Mouse (Mus musculus) monocyte, adult 2 months (primary cell): Measurements from ENCODE around the gene Maml2.
A peak's percentile ranks its signal among the peaks of the same experiment; 100 is the strongest.

Source experiments
- DNase-seq, 2 experiments: peaks; one replicate each; pipeline ENCODE4 v3.0.0; 2022; ENCODE audit warnings: low spot score in 2 of 2, low read depth in 1 of 2

Gene Maml2

DNA sequence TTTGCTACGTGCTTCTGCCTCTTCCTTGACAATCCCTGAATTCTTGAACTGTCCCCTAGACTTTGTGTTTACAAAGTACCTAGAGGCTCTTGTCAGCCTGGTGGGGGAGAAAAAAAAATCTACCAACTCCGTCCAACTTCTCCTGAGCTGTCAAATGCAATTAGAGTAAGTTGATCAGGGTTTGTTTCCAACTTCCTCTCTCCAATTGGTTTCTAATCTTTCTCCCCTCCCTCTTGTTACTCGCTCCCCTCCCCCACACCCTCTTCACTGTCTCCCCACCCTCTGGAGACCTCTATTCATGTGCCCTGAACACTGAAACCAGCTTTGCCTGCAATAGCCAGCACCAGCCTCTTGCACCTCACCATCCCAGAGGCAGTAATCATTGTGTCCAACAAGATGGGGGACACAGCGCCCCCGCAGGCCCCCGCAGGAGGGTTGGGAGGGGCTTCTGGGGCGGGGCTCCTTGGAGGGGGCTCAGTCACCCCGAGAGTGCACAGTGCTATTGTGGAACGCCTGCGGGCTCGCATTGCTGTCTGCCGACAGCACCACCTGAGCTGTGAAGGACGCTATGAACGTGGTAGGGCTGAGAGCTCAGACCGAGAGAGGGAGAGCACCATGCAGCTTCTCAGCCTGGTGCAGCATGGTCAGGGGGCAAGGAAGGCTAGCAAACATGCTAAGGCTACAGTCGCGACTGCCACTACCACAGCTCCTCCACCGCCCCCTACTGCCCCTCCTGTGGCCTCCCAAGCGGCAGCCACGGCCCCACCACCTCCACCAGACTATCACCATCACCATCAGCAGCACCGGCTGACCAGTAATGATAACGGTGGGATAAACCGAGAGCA is at the start of gene Maml2:
Gene Maml2 (plus strand): TSS at position 290 of the 845 bp plus-strand sequence.
- DNase-seq: peak in 1 of 2 experiments; percentile 13

DNA sequence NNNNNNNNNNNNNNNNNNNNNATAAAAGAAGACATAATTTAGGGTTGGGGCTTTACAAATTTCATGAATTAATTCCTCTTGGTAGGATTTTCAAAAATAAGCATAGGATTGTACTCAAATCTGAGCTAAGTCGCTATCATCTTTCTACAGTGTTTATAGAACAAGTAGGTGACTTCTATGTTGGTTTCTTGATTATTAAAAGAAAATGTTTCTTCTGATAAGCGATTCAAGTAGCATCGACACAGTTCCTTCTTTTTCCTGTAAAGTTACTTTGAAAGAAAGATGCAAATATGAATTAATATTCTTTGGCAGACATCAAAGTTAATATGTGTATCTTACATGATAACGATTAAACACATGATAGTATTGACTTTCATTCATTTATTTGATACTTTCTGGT is 49.7 kb upstream of the Maml2 start:
- no peak for DNase-seq

DNA sequence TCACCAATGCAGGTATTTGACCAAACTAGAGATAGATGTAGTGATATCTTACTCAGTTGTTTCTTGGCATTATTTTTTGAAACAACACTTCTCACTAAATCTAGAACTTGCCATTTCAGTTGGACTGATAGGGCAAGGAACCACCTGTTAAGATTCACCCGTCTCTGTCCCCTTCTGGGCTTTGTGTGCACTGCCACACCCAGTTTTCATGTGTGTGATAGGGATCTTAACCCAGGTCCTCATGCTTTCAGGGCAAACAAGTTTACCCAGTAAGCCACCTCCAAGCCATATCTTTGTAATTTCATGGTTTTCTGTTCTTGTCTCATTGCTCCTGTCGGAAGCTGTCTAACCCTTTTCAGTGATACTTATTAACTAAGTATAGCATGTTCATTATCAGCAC is 46.5 kb upstream of the Maml2 start:
- DNase-seq: no peak

DNA sequence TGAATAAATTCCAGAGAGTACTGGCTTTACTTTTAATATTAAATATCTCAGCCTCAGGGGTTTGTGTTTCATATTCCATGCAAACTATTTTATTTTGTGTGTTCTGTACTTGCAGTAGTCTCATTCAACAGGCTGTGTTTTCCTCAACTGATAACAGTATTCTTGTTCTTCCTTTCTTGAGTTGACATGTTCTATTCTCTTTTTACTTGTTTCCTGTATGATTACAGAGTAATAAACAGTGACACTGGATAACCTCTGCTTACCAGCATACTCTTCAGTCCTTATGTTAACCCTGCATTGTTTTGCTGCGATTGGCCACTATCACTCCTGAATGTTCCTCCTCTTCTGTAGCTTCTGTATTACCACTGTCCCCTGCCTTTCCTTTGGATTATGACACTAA is 41.0 kb upstream of the Maml2 start:
- DNase-seq: no peak

DNA sequence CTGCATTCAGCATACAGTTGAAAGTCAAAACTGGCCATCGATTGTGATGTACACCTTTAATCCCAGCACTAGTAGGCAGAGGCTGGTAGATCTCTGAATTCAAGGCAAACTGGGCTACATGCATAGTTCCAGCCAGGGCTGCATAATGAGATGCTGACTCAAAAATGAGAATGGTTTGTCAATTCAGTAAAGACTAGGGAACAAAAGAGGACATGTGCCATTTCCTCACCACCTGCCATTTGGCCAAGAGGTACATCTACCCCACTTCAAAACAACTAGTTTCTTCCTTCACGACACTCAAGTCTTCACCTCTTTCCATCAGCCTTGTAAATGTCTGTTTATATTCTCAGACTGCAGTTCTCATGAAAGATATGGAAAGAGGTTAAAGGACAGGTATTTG is 39.6 kb upstream of the Maml2 start:
- DNase-seq: no peak

DNA sequence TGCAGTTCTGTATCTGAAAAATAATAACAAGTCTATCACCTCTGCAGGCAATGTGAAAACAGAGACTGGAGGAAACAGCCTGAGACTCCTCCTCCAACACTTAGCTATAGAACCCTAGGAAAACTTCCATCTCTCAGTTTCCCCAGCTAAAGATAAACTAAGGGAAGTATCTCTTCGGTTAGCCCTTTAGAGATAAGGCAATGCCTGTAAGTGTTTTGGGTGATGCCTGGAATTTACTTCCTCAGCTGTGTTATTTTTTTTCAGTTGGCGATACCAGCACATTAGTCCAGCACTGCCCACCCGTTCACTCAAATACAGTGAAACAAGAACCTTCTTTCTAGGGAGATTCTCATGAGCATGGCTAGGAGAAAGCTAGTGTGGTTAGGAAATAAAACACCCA is 36.8 kb upstream of the Maml2 start:
- DNase-seq: no peak

DNA sequence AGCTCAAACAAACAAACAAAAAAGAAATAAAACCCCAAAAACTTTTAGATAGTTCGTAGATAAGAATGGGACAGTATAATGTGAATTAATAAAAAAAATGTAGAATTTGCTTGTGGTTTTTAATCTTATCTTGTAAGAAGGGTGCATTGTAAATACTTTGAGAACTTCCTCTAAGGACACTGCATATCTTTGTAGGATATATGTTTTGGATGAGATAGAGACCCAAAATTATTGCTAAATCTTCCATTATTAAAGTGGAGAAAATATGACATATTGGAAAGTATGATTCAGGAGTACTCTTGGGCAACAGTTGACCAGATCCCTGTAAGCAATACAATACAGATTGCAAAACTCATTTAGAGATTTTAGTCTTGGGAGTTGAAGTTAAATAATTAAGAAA is 24.5 kb upstream of the Maml2 start:
- DNase-seq: no peak

DNA sequence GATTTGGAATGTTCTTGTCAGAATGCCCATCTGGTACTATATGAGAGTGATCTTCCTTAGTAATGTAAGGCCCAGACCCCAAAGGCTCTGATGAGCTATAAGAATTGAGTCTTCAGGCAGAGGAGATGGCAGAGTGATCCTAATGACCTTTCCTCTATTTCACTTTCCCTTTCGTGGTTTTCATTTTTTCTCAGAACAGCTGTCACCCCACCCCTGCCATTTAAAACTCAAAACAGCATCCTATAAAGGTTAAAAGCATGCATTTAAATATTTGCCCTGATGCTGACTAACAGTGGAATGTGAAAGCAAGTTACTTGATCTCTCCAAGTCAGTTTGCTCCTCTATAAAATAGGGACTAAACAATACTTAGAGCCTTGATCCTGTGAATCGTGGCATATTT is 10.3 kb upstream of the Maml2 start:
- no peak for DNase-seq

DNA sequence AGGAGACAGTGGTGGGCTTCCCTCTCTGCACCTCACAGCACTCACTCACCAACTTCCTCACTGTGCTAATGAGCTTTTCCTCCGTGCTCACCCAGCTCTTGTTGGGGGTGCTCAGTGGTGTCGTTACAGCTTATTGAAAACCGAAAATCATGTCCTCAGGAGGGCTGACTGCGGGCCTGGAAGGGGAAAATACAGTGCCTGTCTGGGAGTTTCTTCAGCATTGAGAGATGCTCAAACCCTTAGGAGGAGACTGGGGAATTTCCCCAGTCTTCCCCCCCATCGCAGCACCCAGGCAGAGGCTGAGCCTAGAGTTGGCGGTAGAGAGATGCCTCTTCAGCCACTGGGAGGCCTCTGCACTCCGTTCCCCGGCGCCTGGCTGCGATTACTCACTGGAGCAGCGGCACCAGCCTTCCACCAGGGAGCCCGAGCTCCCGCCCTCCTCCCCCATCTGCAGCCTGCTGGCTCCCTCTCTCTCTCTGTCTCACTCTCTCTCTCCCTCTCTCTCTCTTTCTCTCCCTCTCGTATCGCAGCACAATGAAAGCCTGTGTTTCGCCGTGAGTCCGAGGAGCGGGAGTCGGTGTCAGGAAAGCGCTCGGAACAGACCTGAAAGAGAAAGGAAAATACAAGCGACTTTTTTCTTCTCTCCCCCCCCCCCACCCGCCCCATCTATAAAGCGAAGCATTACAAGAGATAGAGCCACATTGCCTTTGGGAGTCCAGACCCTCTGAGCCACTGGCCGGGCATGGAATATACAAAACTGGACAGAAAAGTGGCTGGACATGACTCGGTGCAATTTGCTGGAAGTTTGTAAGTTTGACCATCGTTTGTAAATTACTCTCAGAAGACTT is 1.3 kb upstream of the Maml2 start:
- DNase-seq: peak; percentile 45 to 75

DNA sequence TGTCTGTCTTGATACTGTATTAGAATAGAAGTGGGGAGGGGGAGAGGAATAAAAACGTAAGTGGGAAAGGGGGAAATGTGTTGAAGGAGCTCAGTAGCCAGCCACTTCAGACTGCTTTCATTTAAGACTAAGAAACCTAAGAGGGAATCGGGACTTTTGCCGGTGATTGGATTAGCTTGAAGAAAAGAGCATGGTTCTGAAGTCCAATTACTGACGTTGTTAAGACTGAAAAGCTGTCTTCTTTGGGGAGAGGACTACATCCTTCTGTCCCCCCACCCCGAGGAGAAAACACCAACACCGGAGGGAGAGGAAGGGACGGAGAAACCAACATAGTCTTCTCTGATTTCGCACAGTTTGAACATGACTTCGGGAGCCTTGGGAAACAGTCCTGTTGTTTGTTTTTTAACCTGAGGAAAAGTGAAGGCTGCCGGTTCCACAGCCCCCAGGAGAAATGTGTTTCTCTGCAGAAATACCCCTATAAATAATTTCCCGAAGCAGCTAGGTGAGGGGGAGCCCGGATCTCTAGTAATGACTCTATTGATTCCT is 562 bp upstream of the Maml2 start:
- no peak for DNase-seq

DNA sequence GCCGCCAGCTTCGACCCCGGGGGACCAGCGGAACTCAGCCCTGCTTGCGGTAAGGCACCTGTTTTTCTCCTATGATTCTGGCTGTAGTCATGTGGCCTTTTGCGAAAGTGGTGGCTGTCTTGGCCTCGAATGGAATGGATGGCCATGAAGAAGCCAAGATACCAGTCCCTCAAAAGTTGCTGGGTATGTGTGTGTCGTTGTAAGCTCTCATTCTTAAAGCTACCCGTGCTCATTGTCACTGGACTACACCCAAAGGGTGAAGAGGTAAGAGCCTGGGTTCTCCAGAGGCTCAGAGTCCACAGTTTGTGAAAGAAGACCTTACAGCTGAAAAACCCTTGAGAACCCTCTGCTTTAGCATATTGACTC is 739 bp downstream of the Maml2 start:
- DNase-seq: no peak

DNA sequence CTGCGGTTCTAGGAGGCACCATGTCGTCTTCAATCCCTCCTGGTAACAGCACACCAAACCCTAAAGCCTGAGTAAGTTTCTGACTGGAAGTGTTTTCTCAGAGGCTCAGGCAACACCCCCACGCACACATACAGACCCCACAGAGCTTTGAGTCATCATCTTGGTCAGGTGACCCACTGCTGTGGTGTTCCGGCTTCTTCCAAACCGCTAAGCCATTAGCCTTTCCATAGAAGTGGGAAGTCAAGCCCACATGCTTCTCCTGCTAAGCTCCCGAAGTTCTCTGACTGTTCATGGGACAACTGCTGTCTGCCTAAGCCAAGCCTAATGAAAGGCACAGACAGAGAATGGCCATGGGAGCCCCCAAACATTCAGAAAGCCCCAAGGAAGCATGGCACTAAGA is 1.4 kb downstream of the Maml2 start:
- DNase-seq: no peak

DNA sequence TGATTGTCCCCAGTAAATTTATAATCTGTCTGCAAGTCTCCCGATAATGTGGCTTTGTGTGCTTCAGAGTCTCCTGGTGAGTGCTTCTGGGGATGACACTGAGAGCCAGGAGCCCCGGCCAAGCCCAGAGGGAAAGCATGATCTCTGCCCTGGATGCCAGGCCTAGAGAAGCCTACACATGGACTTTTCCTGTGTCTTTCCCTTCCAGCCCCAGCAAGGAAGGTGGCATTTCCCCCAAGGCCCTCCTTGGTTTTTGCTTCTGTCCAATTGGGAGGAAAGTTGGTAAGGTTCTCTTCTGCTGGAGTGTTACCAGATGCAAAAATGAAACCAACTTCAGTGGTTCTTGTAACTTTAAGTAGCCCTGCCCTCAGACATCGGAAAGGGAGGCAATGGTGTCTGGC is 2.3 kb downstream of the Maml2 start:
- no peak for DNase-seq

DNA sequence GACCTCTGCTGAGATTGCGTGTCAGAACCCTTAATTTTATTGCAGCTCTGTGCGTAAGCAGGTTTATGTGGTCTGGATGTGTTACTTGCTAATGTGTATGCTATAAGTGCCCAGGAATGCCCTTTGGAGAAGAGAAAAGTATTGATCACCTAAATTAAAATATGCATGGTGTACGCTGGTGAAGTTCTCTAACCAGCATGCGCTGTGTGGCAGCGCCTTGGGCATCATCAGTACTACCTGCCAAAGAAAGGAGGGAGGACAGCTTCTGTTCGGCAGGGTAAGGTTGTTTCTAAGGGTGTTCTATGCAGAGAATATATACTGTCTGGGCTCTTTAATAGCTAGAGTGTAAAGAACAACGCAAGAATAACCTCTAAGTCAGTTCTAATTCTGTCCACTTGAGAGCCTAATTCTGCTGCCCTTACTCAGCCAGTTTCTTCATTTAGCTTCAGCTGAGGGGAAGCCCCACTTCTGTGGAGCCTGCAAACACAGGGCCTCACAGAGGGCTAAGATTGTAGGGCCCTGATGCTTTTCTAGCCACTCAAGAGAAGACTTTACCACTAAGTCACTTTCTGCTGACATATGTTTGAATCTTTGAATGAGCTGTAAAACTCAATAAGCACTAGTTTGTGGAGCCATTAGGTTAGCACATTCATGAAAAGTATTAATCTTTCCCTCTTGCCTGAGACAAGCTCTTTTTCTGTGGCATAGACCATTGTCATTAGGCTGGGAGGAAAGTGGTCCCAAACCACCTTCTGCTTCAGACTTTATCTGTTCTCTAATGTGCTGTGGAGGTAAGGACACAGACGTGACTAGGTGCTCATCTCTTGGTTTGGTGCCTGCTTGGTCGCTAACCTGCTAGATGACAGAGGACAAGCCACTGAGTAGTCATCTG is 3.4 kb downstream of the Maml2 start:
- no peak for DNase-seq

DNA sequence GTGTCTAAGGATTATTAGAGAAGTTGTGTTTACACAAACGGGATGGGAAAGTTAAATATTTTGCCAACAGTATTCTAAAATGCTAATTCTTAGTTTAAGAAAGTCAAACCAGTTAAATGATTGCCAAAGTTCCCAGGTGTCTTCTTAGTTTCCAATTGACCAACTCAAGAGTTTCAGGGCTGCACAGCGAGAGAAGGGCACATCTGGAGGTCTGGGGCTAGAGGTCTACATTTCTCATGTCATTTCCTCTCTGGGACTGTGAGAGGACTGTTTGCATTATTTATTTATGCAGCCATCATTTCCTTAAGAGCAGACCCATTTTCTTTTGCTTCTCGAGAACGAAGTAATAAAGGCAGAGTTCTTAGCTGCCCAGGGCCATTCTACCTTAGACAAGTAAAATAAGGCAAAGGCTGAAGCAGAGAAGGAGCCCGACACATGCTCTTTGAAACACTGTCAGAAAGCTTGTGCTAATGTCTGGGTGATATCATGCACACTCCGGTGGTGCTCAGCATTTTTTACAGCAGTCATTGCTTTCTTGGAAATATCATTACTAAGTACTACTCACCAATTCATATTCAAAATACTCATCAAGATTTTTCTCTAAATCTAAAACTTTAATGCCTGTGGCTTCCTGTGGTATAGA is 4.5 kb downstream of the Maml2 start:
- DNase-seq: no peak

DNA sequence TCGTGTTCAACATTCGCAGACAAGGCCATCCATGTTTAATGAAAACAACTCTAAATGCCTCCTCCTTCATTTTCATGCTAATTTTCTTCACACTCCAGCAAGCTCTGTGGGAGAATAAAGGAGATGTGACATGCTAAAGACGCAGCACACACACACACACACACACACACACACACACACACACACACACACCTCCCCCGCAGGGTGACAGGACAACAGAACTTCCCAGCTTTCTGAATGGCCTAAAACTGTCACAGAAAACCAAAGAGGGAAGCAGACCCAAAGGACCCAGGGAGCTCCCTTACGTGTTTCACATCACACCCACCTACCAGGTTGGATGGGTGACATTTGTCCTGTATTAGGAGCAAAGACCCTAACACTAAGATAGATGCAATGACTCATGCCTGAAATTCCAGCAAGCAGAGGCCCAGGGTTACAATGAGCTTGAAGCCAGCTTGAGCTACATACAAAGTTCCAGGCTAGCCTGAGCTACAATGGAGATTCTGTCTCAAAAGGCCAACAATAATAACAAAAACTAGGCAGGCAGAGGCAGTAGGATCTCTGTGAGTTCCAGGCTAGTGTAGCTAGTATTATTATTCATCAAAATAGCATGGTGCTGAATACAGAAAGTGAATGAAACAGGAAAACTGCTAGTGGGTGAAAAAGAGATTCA is 5.5 kb downstream of the Maml2 start:
- no peak for DNase-seq

DNA sequence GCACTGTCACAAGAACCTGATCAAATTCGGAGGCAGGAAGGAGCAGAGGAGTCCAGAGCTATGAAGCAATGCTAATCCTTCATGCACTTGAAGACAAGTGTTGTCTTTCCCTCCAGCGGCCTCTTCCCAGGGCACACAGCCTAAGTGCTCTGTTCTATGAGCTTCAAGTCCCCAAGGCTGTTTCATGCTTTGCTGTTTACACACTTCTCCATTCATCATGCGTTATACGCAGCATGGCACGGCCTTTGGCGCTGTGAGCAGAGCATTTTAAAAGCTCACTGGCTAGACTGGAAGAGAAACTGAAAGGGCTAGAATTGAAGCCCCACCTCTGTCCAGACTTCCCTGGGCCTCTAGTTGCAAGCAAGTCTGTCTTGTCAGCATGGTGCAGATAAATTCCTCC is 6.2 kb downstream of the Maml2 start:
- DNase-seq: no peak

DNA sequence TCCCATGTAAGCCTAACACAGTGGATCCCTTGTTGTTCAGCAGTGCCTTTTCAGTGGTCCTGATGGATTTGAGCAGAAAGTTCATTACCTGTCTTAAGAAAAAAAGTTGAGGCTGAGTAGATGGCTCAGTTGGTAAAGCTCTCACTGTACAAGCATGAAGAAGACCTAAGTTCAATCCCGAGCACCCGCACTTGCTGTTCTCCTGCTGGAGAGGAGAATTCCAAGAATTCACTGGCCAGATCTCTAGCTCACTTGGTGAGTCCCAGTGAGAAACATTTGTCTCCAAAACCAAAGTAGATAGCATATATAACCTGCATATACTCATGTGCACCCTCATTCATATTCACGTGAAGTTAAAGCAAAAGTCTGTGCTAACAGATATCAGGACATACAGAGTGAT is 8.7 kb downstream of the Maml2 start:
- no peak for DNase-seq

DNA sequence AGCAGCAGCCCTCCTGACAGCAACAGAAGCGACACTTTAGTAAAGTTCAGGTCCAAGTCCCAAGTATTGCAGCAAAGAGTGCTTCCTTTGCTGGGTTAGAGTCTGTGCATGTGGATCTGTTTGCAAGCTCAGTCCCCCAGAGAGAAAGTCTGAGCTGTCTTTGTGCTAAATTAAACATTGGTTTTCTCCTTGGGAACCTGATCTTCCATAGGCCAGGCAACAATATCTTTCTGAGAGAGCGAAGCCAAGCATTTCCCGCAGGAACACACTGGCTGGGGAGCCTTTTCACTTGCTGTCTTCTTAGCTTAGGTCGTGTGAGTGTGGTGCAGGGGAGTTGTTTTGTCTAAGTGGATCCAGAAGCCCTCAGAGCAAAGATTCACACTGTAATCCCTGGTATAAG is 9.5 kb downstream of the Maml2 start:
- DNase-seq: no peak

DNA sequence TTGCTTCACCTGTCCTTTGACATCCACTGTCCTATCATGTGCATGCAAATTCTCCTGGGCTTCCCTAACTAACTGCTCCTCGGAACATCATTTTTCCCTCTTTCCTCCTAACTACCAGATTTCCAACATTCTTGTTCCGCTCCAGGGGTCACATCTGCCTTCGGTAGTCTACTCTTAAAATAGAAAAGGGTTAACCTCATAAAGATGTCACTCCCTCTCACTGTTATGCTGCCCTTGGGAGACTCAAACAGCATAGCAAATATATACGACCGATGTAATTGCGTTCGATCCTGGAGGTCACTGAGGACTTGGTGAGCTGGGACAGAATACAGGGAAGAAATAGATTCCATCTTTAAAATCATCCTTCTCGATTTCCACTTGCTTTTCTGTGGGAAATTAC is 11.0 kb downstream of the Maml2 start:
- DNase-seq: no peak
